Mouse (Mus musculus): ENCODE data around the gene Mrps27. TPM values are rescaled to one million over a fixed set of nuclear protein-coding genes. Genes with fewer than 3 reads are reported as not detected.

The Mrps27 gene
- total and polyA plus RNA-seq, 2 experiments from 2014 or later = 54.2 to 70.8 TPM

DNA sequence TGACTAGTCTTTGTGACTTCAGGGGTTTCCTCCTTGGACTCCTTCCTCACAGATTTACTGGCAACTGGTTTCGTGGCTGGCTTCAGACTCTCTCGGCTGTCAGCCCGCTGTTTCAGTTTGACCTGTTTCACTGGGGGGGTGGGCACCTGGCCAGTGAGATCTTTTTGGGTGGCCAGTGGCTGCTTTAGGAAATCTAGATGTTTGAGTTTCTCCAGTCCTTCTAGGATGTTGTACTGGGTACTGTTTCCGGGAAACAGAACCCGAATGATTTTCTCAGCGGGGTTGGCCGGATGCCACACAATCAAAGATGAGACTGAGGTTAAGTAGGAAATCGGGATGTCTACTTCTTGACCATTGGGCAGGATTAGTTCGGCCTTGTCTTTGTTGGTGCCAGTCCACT, 89.9 kb downstream of the Mrps27 start:
- Histone ChIP-seq H3K9me3 (replicated peaks; ENCODE audit: control insufficient read depth, low read length) (no peaks in the 10 kb centered on the region), H3K4me3 (ENCODE audit: low read depth, low read length) (no peak overlapping the region), H3K9ac (replicated peaks; ENCODE audit: low read depth, low read length) (no peak overlapping the region), H3K36me3 (replicated peaks; ENCODE audit: control insufficient read depth, insufficient read depth, low read length) (peaks cover 69% of the 10 kb centered on the region), H3K4me2 (ENCODE audit: low read depth, low read length) (no peak overlapping the region), H3K27me3 (ENCODE audit: control insufficient read depth, insufficient read depth, low read length) (no peaks in the 10 kb centered on the region), H3K27ac (ENCODE audit: low read depth) (no peak overlapping the region), H3K4me1 (ENCODE audit: control insufficient read depth, insufficient read depth) (no peaks in the 10 kb centered on the region)
- ATAC-seq (ENCODE audit: insufficient read depth, low read depth) (no peak), DNase-seq (ENCODE audit: low spot score) (no peak)
- 92% methylated on average over 9 of the region's 9 CpGs for WGBS
- TF ChIP-seq CTCF (IDR thresholded peaks at IDR 0.05; ENCODE audit: low read depth) (no peak), EP300 (IDR thresholded peaks at IDR 0.05; ENCODE audit: low read depth) (no peak)

DNA sequence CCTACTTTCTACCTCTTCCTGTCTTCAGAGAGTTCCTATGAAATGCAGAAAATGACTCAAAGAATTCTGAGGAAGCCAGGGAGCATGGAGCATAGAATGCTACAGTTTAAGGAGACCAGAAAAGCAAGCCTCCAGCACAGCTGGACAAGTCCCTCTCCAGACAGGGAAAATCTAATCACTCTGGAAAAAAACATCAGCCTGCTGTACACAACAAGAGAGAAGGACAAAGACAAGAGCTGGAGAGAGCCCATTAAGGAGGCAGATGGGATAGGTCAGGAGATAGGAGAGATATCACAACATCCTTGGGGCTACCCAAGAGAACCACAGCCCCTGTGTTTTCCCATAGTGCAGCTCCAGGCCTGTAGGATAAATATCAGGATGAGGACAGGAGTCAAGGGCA, 92.5 kb downstream of the Mrps27 start:
- H3K27ac ChIP-seq (ENCODE audit: low read depth) = no peak overlapping the region
- H3K9me3 ChIP-seq (replicated peaks; ENCODE audit: control insufficient read depth, low read length) = no peaks in the 10 kb centered on the region
- no peak overlapping the region for H3K9ac ChIP-seq (replicated peaks; ENCODE audit: low read depth, low read length)
- no peak for DNase-seq (ENCODE audit: low spot score)
- TF ChIP-seq EP300 (IDR thresholded peaks at IDR 0.05; ENCODE audit: low read depth) = no peak
- no peak for TF ChIP-seq CTCF (IDR thresholded peaks at IDR 0.05; ENCODE audit: low read depth)
- no peak overlapping the region for H3K4me3 ChIP-seq (ENCODE audit: low read depth, low read length)
- H3K4me1 ChIP-seq (ENCODE audit: control insufficient read depth, insufficient read depth) = no peaks in the 10 kb centered on the region
- H3K36me3 ChIP-seq (replicated peaks; ENCODE audit: control insufficient read depth, insufficient read depth, low read length) = peaks cover 67% of the 10 kb centered on the region
- H3K4me2 ChIP-seq (ENCODE audit: low read depth, low read length) = no peak overlapping the region
- no peak for ATAC-seq (ENCODE audit: insufficient read depth, low read depth)
- H3K27me3 ChIP-seq (ENCODE audit: control insufficient read depth, insufficient read depth, low read length) = no peaks in the 10 kb centered on the region

DNA sequence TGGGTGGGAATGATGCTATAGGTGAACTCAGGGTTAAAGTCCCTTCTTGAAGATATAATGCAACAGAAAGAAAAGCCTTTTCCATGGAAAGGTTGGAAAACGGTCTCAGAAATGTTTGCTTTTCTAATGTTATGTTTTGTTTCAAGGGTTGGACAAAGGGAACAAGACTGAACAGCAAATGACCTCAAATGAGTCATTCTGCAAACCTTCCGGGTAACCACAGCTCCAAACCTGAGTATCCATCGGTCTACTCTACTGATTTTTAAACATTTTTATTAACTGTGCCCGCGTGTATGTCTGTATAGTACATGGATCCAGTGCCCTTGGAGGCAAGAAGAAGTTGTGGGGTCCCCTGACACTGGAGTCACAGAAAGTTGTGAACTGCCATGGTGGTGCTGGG, 94.8 kb downstream of the Mrps27 start:
- no peak overlapping the region for H3K27ac ChIP-seq (ENCODE audit: low read depth)
- no peaks in the 10 kb centered on the region for H3K9me3 ChIP-seq (replicated peaks; ENCODE audit: control insufficient read depth, low read length)
- H3K9ac ChIP-seq (replicated peaks; ENCODE audit: low read depth, low read length) = no peak overlapping the region
- H3K4me2 ChIP-seq (ENCODE audit: low read depth, low read length) = no peak overlapping the region
- H3K4me1 ChIP-seq (ENCODE audit: control insufficient read depth, insufficient read depth) = no peaks in the 10 kb centered on the region
- peaks cover 50% of the 10 kb centered on the region for H3K36me3 ChIP-seq (replicated peaks; ENCODE audit: control insufficient read depth, insufficient read depth, low read length)
- no peak overlapping the region for H3K4me3 ChIP-seq (ENCODE audit: low read depth, low read length)
- H3K27me3 ChIP-seq (ENCODE audit: control insufficient read depth, insufficient read depth, low read length) = no peaks in the 10 kb centered on the region
- no peak for ATAC-seq (ENCODE audit: insufficient read depth, low read depth)
- WGBS = 90% methylated on average over 5 of the region's 5 CpGs
- no peak for DNase-seq (ENCODE audit: low spot score)
- TF ChIP-seq EP300 (IDR thresholded peaks at IDR 0.05; ENCODE audit: low read depth) = no peak
- TF ChIP-seq CTCF (IDR thresholded peaks at IDR 0.05; ENCODE audit: low read depth) = no peak

DNA sequence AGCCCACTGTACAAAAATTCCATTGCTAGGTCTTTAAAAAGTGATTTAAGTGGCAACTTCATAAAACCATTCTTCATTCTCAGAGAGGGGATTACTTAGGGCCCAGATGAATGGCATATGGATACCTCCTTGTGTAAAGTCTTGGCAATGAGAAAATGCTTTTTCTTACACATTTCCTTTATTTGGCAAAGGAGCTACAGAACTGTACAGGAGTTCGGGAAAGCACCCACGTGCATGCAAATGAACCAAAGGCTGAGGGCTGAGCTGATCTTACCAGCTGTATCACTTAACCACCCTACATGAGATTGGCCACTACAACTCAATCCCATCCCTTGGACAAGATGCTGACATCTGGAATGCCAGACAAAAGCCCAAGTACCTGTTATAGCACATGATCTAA, 95.6 kb downstream of the Mrps27 start:
- H3K4me1 ChIP-seq (ENCODE audit: control insufficient read depth, insufficient read depth) = 0 out of 2 replicates have a peak, but pooled peaks cover 7% of the 10 kb centered on the region
- no peak overlapping the region for H3K27ac ChIP-seq (ENCODE audit: low read depth)
- H3K27me3 ChIP-seq (ENCODE audit: control insufficient read depth, insufficient read depth, low read length) = no peaks in the 10 kb centered on the region
- no peak overlapping the region for H3K9ac ChIP-seq (replicated peaks; ENCODE audit: low read depth, low read length)
- H3K36me3 ChIP-seq (replicated peaks; ENCODE audit: control insufficient read depth, insufficient read depth, low read length) = peaks cover 42% of the 10 kb centered on the region
- DNase-seq (ENCODE audit: low spot score) (no peak), ATAC-seq (ENCODE audit: insufficient read depth, low read depth) (no peak)
- H3K4me2 ChIP-seq (ENCODE audit: low read depth, low read length) = no peak overlapping the region
- no peak overlapping the region for H3K4me3 ChIP-seq (ENCODE audit: low read depth, low read length)
- H3K9me3 ChIP-seq (replicated peaks; ENCODE audit: control insufficient read depth, low read length) = no peaks in the 10 kb centered on the region
- WGBS = 90% methylated on average over 2 of the region's 2 CpGs
- TF ChIP-seq CTCF (IDR thresholded peaks at IDR 0.05; ENCODE audit: low read depth) (no peak), EP300 (IDR thresholded peaks at IDR 0.05; ENCODE audit: low read depth) (no peak)

DNA sequence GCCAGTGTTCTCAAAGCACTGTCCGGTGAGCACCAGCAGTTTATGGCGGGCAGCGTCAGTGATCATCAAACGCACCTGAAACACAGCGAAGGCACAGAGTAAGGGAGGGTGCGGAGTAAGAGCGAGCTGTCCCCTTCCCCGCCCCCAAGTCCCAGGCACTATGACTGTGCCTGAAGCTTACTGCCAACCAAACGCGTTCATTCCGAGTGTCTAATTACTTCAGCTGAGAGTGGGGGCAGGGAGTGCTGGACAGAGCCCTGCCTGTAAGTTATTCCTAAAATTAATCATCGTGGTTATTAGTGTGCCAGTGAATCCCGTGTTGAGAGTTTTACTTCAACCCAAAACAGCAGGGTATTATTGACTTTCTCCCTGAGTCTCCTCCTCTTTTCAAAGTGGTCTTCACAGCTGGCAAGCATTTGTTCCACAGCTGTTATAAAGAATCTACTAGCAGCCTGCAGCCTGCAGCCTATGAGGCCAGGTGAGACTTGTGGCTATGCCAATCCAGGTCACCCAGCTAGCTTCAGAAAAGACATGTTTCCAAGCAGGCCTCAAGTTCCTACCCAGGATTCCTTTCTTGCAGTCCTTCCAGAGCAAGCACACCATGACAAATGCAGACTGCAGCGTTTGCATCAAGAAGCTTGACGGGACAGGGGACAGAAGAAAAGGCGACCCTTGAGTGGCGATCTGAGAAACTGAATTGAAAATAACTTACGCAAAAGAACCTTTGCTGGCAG, 97.3 kb downstream of the Mrps27 start:
- WGBS = 75% methylated on average over 18 of the region's 18 CpGs
- no peak for ATAC-seq (ENCODE audit: insufficient read depth, low read depth)
- no peak for TF ChIP-seq EP300 (IDR thresholded peaks at IDR 0.05; ENCODE audit: low read depth)

More for the DNA sequence above, 97.3 kb downstream of the Mrps27 start:
- Histone ChIP-seq H3K4me2 (ENCODE audit: low read depth, low read length) (no peak overlapping the region), H3K9me3 (replicated peaks; ENCODE audit: control insufficient read depth, low read length) (no peaks in the 10 kb centered on the region), H3K4me3 (ENCODE audit: low read depth, low read length) (no peak overlapping the region), H3K9ac (replicated peaks; ENCODE audit: low read depth, low read length) (no peak overlapping the region), H3K4me1 (ENCODE audit: control insufficient read depth, insufficient read depth) (0 out of 2 replicates have a peak, but pooled peaks cover 9% of the 10 kb centered on the region), H3K36me3 (replicated peaks; ENCODE audit: control insufficient read depth, insufficient read depth, low read length) (peaks cover 29% of the 10 kb centered on the region), H3K27ac (ENCODE audit: low read depth) (no peak overlapping the region), H3K27me3 (ENCODE audit: control insufficient read depth, insufficient read depth, low read length) (no peaks in the 10 kb centered on the region)
- DNase-seq (ENCODE audit: low spot score) = no peak

Data from heart, postnatal 0 days (tissue).